Mouse (Mus musculus) 416B (cell line): ENCODE measurements around the gene Psmc6.

Experiments used
- DNase-seq: peaks from one replicate; pipeline ENCODE4 v3.0.0; 2011; ENCODE audit warnings: low read depth

The Psmc6 gene

GRCm38 (mm10) chr14:45350931-45351859 lies 21.6 kb downstream of the Psmc6 start, which contains the start of gene Styx:
TSS of gene Styx (plus strand) at chr14:45351093.
- DNase-seq, result peak; percentile 87

GRCm38 (mm10) chr14:45364211-45365195 lies 34.9 kb downstream of the Psmc6 start:
- DNase-seq, result no peak

GRCm38 (mm10) chr14:45365196-45365587 lies 35.6 kb downstream of the Psmc6 start:
- DNase-seq, result no peak

GRCm38 (mm10) chr14:45378771-45379170 lies 49.2 kb downstream of the Psmc6 start:
- no peak for DNase-seq

GRCm38 (mm10) chr14:45380756-45381155 lies 51.2 kb downstream of the Psmc6 start:
- no peak for DNase-seq

- peak; percentile 41 for DNase-seq
Observed at GRCm38 (mm10) chr14:45382912-45383311, 53.3 kb downstream of the Psmc6 start.

GRCm38 (mm10) chr14:45385596-45385995 lies 56.0 kb downstream of the Psmc6 start:
- peak; percentile 43 for DNase-seq

GRCm38 (mm10) chr14:45387480-45387879 lies 57.9 kb downstream of the Psmc6 start:
- peak; percentile 72 for DNase-seq

- peak; percentile 88 for DNase-seq
Observed at GRCm38 (mm10) chr14:45388345-45389181, 59.0 kb downstream of the Psmc6 start.

GRCm38 (mm10) chr14:45389194-45389593 lies 59.6 kb downstream of the Psmc6 start:
- no peak for DNase-seq
